Mouse (Mus musculus): ENCODE data around the gene Srr.
A peak's percentile ranks its signal among the peaks of the same experiment; 100 is the strongest.

The Srr gene

GRCm38 (mm10) chr11:74919249-74919648 lies 6.5 kb downstream of the Srr start:
- no peaks in the 10 kb centered on the region for H3K9me3 ChIP-seq (ENCODE audit: low read length)
- peaks cover 12% of the 10 kb centered on the region for H3K36me3 ChIP-seq (ENCODE audit: insufficient read depth, low read length)
- no peak overlapping the region for H3K4me3 ChIP-seq (replicated peaks; ENCODE audit: low read length)
- H3K4me1 ChIP-seq (replicated peaks; ENCODE audit: low read depth, low read length): no peaks in the 10 kb centered on the region
- TF ChIP-seq POU5F1 (IDR thresholded peaks at IDR 0.05; ENCODE audit: borderline replicate concordance, low read length): no peak
- TF ChIP-seq NANOG (IDR thresholded peaks at IDR 0.05; ENCODE audit: borderline replicate concordance, low read length): no peak
- TF ChIP-seq CTCF (conservative IDR thresholded peaks at IDR 0.05; ENCODE audit: low read length): no peak
- H3K27me3 ChIP-seq (ENCODE audit: insufficient read depth, low read length): no peaks in the 10 kb centered on the region

DNA sequence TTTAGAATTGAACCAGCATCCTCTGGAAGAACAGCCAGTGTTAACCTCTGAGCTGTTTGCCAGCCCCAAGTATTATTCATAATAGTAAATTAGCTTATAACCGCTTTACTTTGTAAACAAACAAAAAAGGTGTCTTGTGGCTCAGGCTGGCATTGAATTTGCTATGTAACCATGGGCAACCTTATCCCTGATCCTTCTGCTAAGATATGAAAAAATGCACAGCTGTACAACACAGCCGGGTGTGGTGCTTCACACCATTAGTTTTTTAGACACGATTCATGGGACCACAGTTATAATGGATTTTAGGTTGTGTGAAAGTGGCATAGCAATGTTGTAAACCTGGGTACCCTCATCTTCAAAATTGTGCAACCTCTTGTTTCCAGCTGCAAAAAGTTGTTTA lies 13.3 kb downstream of the Srr start:
- no peaks in the 10 kb centered on the region for H3K9me3 ChIP-seq (ENCODE audit: low read length)
- peaks cover 35% of the 10 kb centered on the region for H3K4me1 ChIP-seq (replicated peaks; ENCODE audit: low read depth, low read length)
- H3K4me3 ChIP-seq (replicated peaks; ENCODE audit: low read length): no peak overlapping the region
- H3K36me3 ChIP-seq (ENCODE audit: insufficient read depth, low read length): peaks cover 35% of the 10 kb centered on the region
- TF ChIP-seq CTCF (conservative IDR thresholded peaks at IDR 0.05; ENCODE audit: low read length) (no peak), NANOG (IDR thresholded peaks at IDR 0.05; ENCODE audit: borderline replicate concordance, low read length) (no peak), POU5F1 (IDR thresholded peaks at IDR 0.05; ENCODE audit: borderline replicate concordance, low read length) (no peak)
- H3K27me3 ChIP-seq (ENCODE audit: insufficient read depth, low read length): no peaks in the 10 kb centered on the region

GRCm38 (mm10) chr11:74909978-74910377 lies 15.8 kb downstream of the Srr start:
- H3K36me3 ChIP-seq (ENCODE audit: insufficient read depth, low read length): peaks cover 60% of the 10 kb centered on the region
- H3K27me3 ChIP-seq (ENCODE audit: insufficient read depth, low read length): no peaks in the 10 kb centered on the region
- TF ChIP-seq NANOG (IDR thresholded peaks at IDR 0.05; ENCODE audit: borderline replicate concordance, low read length): no peak
- TF ChIP-seq POU5F1 (IDR thresholded peaks at IDR 0.05; ENCODE audit: borderline replicate concordance, low read length): no peak
- no peak for TF ChIP-seq CTCF (conservative IDR thresholded peaks at IDR 0.05; ENCODE audit: low read length)
- no peak overlapping the region for H3K4me3 ChIP-seq (replicated peaks; ENCODE audit: low read length)
- no peaks in the 10 kb centered on the region for H3K9me3 ChIP-seq (ENCODE audit: low read length)
- peaks cover 56% of the 10 kb centered on the region for H3K4me1 ChIP-seq (replicated peaks; ENCODE audit: low read depth, low read length)

DNA sequence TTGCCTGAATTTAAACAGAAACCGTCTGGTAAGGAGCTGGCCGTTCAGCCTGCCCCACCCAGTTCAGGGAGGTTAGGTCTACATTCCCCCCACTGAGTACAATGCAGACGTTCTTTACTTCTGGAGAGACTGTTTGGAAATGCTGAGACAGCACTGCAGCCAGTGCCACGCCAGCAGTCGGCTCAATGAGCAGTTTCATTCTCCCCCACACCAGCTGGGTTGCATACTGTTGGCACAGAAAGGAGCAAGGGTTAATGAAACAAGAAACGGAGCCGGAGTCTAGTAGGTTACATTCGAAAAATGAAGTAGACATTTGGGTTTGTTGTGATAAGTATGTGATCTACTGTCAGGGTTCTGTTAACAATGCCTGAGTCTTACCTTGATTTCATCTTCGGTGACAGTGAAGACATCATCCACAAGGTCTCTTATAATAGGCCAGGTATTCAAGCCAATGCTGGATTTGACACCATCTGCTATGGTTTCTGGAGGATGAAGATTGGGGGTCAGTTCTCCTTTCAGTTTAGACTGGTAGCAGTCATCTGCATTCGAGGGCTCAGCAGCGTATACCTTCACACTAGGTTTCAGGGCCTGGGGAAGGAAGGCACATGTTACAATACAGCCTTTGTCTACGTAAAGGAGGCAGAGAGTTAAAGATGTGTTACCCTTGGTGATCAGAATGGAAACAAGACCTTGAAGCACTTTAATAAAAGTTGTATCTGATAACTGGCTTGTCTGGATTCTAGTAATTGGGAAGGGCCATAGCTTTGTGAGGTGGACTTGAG lies 16.9 kb downstream of the Srr start:
- Histone ChIP-seq H3K4me3 (replicated peaks; ENCODE audit: low read length) (no peak overlapping the region), H3K27me3 (ENCODE audit: insufficient read depth, low read length) (no peaks in the 10 kb centered on the region), H3K4me1 (replicated peaks; ENCODE audit: low read depth, low read length) (peaks cover 62% of the 10 kb centered on the region), H3K9me3 (ENCODE audit: low read length) (no peaks in the 10 kb centered on the region), H3K36me3 (ENCODE audit: insufficient read depth, low read length) (peaks cover 71% of the 10 kb centered on the region)
- TF ChIP-seq NANOG (IDR thresholded peaks at IDR 0.05; ENCODE audit: borderline replicate concordance, low read length) (no peak), CTCF (conservative IDR thresholded peaks at IDR 0.05; ENCODE audit: low read length) (no peak), POU5F1 (IDR thresholded peaks at IDR 0.05; ENCODE audit: borderline replicate concordance, low read length) (no peak)

DNA sequence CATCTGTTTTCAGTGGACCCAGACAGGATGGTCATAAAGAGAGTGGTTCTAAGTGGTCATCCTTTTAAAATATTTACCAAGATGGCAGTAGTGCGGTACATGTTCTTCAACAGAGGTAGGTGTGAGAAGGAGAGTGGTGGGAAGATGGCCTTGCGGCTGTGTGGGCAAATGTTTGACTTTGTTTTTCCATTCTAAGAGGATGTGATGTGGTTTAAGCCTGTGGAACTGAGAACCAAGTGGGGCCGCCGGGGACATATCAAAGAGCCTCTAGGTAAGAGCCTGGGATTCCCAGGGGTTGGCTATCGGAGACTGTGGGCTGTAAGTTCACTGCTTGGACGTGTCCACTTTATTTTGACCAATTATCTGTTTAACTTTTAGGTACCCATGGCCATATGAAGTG lies 17.9 kb downstream of the Srr start:
- no peaks in the 10 kb centered on the region for H3K9me3 ChIP-seq (ENCODE audit: low read length)
- no peak overlapping the region for H3K4me3 ChIP-seq (replicated peaks; ENCODE audit: low read length)
- no peaks in the 10 kb centered on the region for H3K27me3 ChIP-seq (ENCODE audit: insufficient read depth, low read length)
- H3K36me3 ChIP-seq (ENCODE audit: insufficient read depth, low read length): peaks cover 81% of the 10 kb centered on the region
- TF ChIP-seq NANOG (IDR thresholded peaks at IDR 0.05; ENCODE audit: borderline replicate concordance, low read length) (no peak), POU5F1 (IDR thresholded peaks at IDR 0.05; ENCODE audit: borderline replicate concordance, low read length) (no peak), CTCF (conservative IDR thresholded peaks at IDR 0.05; ENCODE audit: low read length) (no peak)
- H3K4me1 ChIP-seq (replicated peaks; ENCODE audit: low read depth, low read length): peaks cover 68% of the 10 kb centered on the region

DNA sequence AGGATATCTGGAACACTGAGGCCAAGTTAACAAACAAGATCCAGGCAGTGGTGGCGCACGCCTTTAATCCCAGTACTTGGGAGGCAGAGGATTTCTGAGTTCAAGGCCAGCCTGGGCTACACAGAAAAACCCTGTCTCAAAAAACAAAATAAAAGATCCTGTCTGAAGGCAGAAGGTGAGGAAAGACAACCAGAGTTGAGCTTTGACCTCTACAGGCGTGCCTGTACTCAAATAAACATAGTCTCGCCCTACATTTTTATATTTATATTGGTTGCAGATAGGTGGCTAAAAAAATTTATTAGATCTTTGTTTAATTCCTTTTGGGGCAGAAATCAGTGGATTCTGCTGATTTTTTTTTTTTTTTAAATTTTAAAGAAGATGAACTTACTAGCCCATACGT lies 23.3 kb downstream of the Srr start:
- no peak for TF ChIP-seq NANOG (IDR thresholded peaks at IDR 0.05; ENCODE audit: borderline replicate concordance, low read length)
- no peak for TF ChIP-seq CTCF (conservative IDR thresholded peaks at IDR 0.05; ENCODE audit: low read length)
- TF ChIP-seq POU5F1 (IDR thresholded peaks at IDR 0.05; ENCODE audit: borderline replicate concordance, low read length): no peak
- Histone ChIP-seq H3K9me3 (ENCODE audit: low read length) (no peaks in the 10 kb centered on the region), H3K4me3 (replicated peaks; ENCODE audit: low read length) (no peak overlapping the region), H3K4me1 (replicated peaks; ENCODE audit: low read depth, low read length) (peaks cover 68% of the 10 kb centered on the region), H3K36me3 (ENCODE audit: insufficient read depth, low read length) (peaks cover 90% of the 10 kb centered on the region), H3K27me3 (ENCODE audit: insufficient read depth, low read length) (no peaks in the 10 kb centered on the region)

- TF ChIP-seq CTCF (conservative IDR thresholded peaks at IDR 0.05; ENCODE audit: low read length) (no peak), POU5F1 (IDR thresholded peaks at IDR 0.05; ENCODE audit: borderline replicate concordance, low read length) (no peak), NANOG (IDR thresholded peaks at IDR 0.05; ENCODE audit: borderline replicate concordance, low read length) (no peak)
- Histone ChIP-seq H3K4me3 (replicated peaks; ENCODE audit: low read length) (peak overlapping the region; percentile 33), H3K27me3 (ENCODE audit: insufficient read depth, low read length) (no peaks in the 10 kb centered on the region), H3K9me3 (ENCODE audit: low read length) (no peaks in the 10 kb centered on the region), H3K4me1 (replicated peaks; ENCODE audit: low read depth, low read length) (peaks cover 60% of the 10 kb centered on the region), H3K36me3 (ENCODE audit: insufficient read depth, low read length) (peaks cover 81% of the 10 kb centered on the region)
Measured at GRCm38 (mm10) chr11:74901555-74901954, 24.2 kb downstream of the Srr start.

DNA sequence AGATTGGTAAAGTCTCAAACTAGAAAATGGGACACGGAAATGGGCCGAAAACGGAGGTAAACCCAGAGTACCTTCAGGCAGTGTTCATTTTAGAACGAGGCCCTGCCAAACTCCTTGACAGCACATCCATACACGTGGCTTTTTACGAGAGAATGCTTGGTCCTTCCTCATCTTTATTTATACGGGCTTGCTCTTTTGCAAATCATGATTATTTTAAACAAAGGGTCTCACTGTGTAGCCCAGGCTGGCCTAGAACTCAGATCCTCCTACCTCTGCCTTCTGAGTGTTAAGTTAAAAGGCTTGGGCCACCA lies 27.3 kb downstream of the Srr start:
- H3K9me3 ChIP-seq (ENCODE audit: low read length): no peaks in the 10 kb centered on the region
- peak overlapping the region; percentile 100 for H3K4me3 ChIP-seq (replicated peaks; ENCODE audit: low read length)
- peaks cover 51% of the 10 kb centered on the region for H3K4me1 ChIP-seq (replicated peaks; ENCODE audit: low read depth, low read length)
- peaks cover 4% of the 10 kb centered on the region; the same call in 1 of the 2 replicates for H3K27me3 ChIP-seq (ENCODE audit: insufficient read depth, low read length)
- no peak for TF ChIP-seq CTCF (conservative IDR thresholded peaks at IDR 0.05; ENCODE audit: low read length)
- peaks cover 50% of the 10 kb centered on the region for H3K36me3 ChIP-seq (ENCODE audit: insufficient read depth, low read length)
